ENCODE assay signal across 8 mouse cellular contexts in genomic region chr11:97412117-97412516, GRCm38 (mm10). TPM values are rescaled to one million over a fixed set of nuclear protein-coding genes. Genes with fewer than 3 reads are reported as not detected.
DNase-seq lines count a peak whose midpoint lies in the region; ATAC-seq lines count a peak whose summit lies in the region.

No protein-coding gene starts in this region.

- peaks cover 37% of the 10 kb centered on the region for H3K4me1 ChIP-seq in forebrain, embryonic 10.5 days
- peaks cover 9% of the 10 kb centered on the region for H3K4me1 ChIP-seq in forebrain, embryonic 16.5 days (replicated peaks; ENCODE audit: control insufficient read depth, insufficient read depth, low read length)
- H3K4me1 ChIP-seq in embryonic facial prominence, embryonic 14.5 days (ENCODE audit: control insufficient read depth, insufficient read depth, low read length): peaks cover 20% of the 10 kb centered on the region

- no peak for DNase-seq in forebrain, embryonic 10.5 days (ENCODE audit: extremely low spot score, low spot score)
- peak; percentile 28 for DNase-seq in embryonic facial prominence, embryonic 14.5 days (ENCODE audit: low spot score)
- peak; percentile 65 for DNase-seq in kidney, postnatal 14 days
- DNase-seq in lung, postnatal 4 days: peak; percentile 71 to 73
- no peak for DNase-seq in urinary bladder, postnatal 36 days (ENCODE audit: low spot score in 2 of 2)
- DNase-seq in layer of hippocampus, postnatal 25 days (ENCODE audit: extremely low spot score in 1 of 2, low spot score in 1 of 2): no peak

- peak overlapping the region; percentile 8; the same call in 1 of the 2 replicates for H3K4me3 ChIP-seq in forebrain, embryonic 10.5 days
- H3K4me3 ChIP-seq in forebrain, embryonic 16.5 days (replicated peaks; ENCODE audit: low read length): no peak overlapping the region
- no peak overlapping the region for H3K4me3 ChIP-seq in embryonic facial prominence, embryonic 14.5 days (ENCODE audit: low read depth, low read length)

- H3K4me2 ChIP-seq in forebrain, embryonic 16.5 days (ENCODE audit: low read length): no peak overlapping the region
- H3K4me2 ChIP-seq in embryonic facial prominence, embryonic 14.5 days (ENCODE audit: low read depth, low read length): no peak overlapping the region

- WGBS in forebrain, embryonic 10.5 days: 11% methylated on average over 3 of the region's 3 CpGs
- 25% methylated on average over 3 of the region's 3 CpGs for WGBS in forebrain, embryonic 16.5 days
- 60% methylated on average over 1 of the region's 3 CpGs for WGBS in embryonic facial prominence, embryonic 14.5 days

- no peak for ATAC-seq in forebrain, embryonic 16.5 days
- ATAC-seq in embryonic facial prominence, embryonic 14.5 days (ENCODE audit: low read depth): no peak
- no peak for ATAC-seq in CD4-positive, CD25-positive, alpha-beta regulatory T cell, adult 4 months

- H3K27me3 ChIP-seq in forebrain, embryonic 10.5 days (ENCODE audit: poor library complexity, severe bottlenecking): peaks cover 48% of the 10 kb centered on the region
- H3K27me3 ChIP-seq in forebrain, embryonic 16.5 days (replicated peaks; ENCODE audit: control insufficient read depth, insufficient read depth, low read length): no peaks in the 10 kb centered on the region; the same call in 1 of the 2 replicates
- no peaks in the 10 kb centered on the region for H3K27me3 ChIP-seq in embryonic facial prominence, embryonic 14.5 days (replicated peaks; ENCODE audit: control insufficient read depth, insufficient read depth, low read length)

- no peak overlapping the region for H3K9ac ChIP-seq in forebrain, embryonic 16.5 days (replicated peaks; ENCODE audit: low read depth, low read length)
- H3K9ac ChIP-seq in embryonic facial prominence, embryonic 14.5 days (ENCODE audit: low read depth, low read length): no peak overlapping the region

- no peaks in the 10 kb centered on the region for H3K36me3 ChIP-seq in forebrain, embryonic 10.5 days (replicated peaks)
- no peaks in the 10 kb centered on the region for H3K36me3 ChIP-seq in forebrain, embryonic 16.5 days (ENCODE audit: control insufficient read depth, insufficient read depth)
- H3K36me3 ChIP-seq in embryonic facial prominence, embryonic 14.5 days (ENCODE audit: control insufficient read depth, insufficient read depth, low read length): no peaks in the 10 kb centered on the region

- no peaks in the 10 kb centered on the region for H3K9me3 ChIP-seq in forebrain, embryonic 10.5 days
- no peaks in the 10 kb centered on the region for H3K9me3 ChIP-seq in forebrain, embryonic 16.5 days (ENCODE audit: control insufficient read depth, low read length)
- H3K9me3 ChIP-seq in embryonic facial prominence, embryonic 14.5 days (ENCODE audit: control insufficient read depth, low read length): no peaks in the 10 kb centered on the region

- H3K27ac ChIP-seq in forebrain, embryonic 10.5 days: peak overlapping the region; percentile 72; the same call in 1 of the 2 replicates
- no peak overlapping the region for H3K27ac ChIP-seq in forebrain, embryonic 16.5 days (ENCODE audit: low read length)
- no peak overlapping the region for H3K27ac ChIP-seq in embryonic facial prominence, embryonic 14.5 days (replicated peaks; ENCODE audit: low read depth, low read length)

RNA-seq across cellular contexts. Expression of gene Arhgap23, which starts 3.2 kb away (rescaled TPM):
- 1.6 and 2.2 TPM in 2 replicates for polyA plus RNA-seq in forebrain, embryonic 10.5 days (2016; fragmentation: Nextera tagmentation; extraction: Ambion mirVana)
- polyA plus RNA-seq in forebrain, embryonic 16.5 days (2015; fragmentation: Nextera tagmentation; extraction: Ambion mirVana): 6.9 and 7.5 TPM in 2 replicates
- polyA plus RNA-seq in embryonic facial prominence, embryonic 14.5 days (2014; fragmentation: Nextera tagmentation; extraction: Ambion mirVana): 8.9 and 9.5 TPM in 2 replicates
- polyA plus RNA-seq in CD4-positive, CD25-positive, alpha-beta regulatory T cell, adult 4 months (2017; shearing (Covaris generic)): not detected
- 10 to 100 TPM; 71.4 to 73.5 TPM for total RNA-seq in layer of hippocampus, postnatal 25 days (2021)

RNA-seq across cellular contexts. Expression of gene Socs7, which starts 49.8 kb away (rescaled TPM):
- 3.8 and 4.2 TPM in 2 replicates for polyA plus RNA-seq in forebrain, embryonic 10.5 days (2016; fragmentation: Nextera tagmentation; extraction: Ambion mirVana)
- 10.7 and 11.5 TPM in 2 replicates for polyA plus RNA-seq in forebrain, embryonic 16.5 days (2015; fragmentation: Nextera tagmentation; extraction: Ambion mirVana)
- 3.0 and 3.1 TPM in 2 replicates for polyA plus RNA-seq in embryonic facial prominence, embryonic 14.5 days (2014; fragmentation: Nextera tagmentation; extraction: Ambion mirVana)
- 1 to 10 TPM; 7.6 to 8.4 TPM for polyA plus RNA-seq in CD4-positive, CD25-positive, alpha-beta regulatory T cell, adult 4 months (2017; shearing (Covaris generic))
- total RNA-seq in layer of hippocampus, postnatal 25 days (2021): 10 to 100 TPM; 79.6 to 80.0 TPM

Comparison
In these comparisons a context has a peak if more than half of its experiments do, and no peak if none do; other contexts are left out.
1. DNase-seq: peak in embryonic facial prominence, embryonic 14.5 days (single experiment), kidney, postnatal 14 days (single experiment) and lung, postnatal 4 days (2 of 2); none in forebrain, embryonic 10.5 days (single experiment), urinary bladder, postnatal 36 days (0 of 2) and layer of hippocampus, postnatal 25 days (0 of 2).